Comparison of ENCODE assay signal across 8 mouse cellular contexts in genomic region chr6:4993600-4994160, GRCm38 (mm10).
A peak's percentile ranks its signal among the peaks of the same experiment; 100 is the strongest.
DNase-seq lines count a peak whose midpoint lies in the region; ATAC-seq lines count a peak whose summit lies in the region.

No protein-coding gene starts in this region.

- DNase-seq in heart, postnatal 10 days = no peak
- DNase-seq in embryo, embryonic 9.5 days (ENCODE audit: extremely low spot score) = peak; percentile 47
- DNase-seq in hindbrain, embryonic 11.5 days (ENCODE audit: low spot score) = peak; percentile 29
- no peak for DNase-seq in urinary bladder, adult 2 months (ENCODE audit: low spot score)
- no peak for DNase-seq in adipocyte (ENCODE audit: low spot score)
- no peak for DNase-seq in right cerebral cortex, adult 2 months (ENCODE audit: low spot score in 2 of 2)

- H3K27ac ChIP-seq in heart, embryonic 14.5 days (replicated peaks in 1 of 2; ENCODE audit: control insufficient read depth in 1 of 2, insufficient read depth in 1 of 2, low read depth in 2 of 2, low read length in 2 of 2) = 0 out of 4 replicates have a peak overlapping the region, but pooled peaks of 1 of the 2 experiments have one; percentile 12
- H3K27ac ChIP-seq in hindbrain, embryonic 11.5 days (ENCODE audit: low read depth, low read length) = peak overlapping the region; percentile 33
- H3K27ac ChIP-seq in midbrain, embryonic 13.5 days = no peak overlapping the region; the same call in 1 of the 2 replicates

- peak overlapping the region; percentile 31; the same call in 1 of the 2 replicates for H3K4me2 ChIP-seq in heart, embryonic 14.5 days (ENCODE audit: low read length)
- H3K4me2 ChIP-seq in hindbrain, embryonic 11.5 days (replicated peaks; ENCODE audit: low read depth, low read length) = 0 out of 2 replicates have a peak overlapping the region, but pooled peaks have one; percentile 9
- H3K4me2 ChIP-seq in midbrain, embryonic 13.5 days (replicated peaks) = peak overlapping the region; percentile 48

- no peaks in the 10 kb centered on the region for H3K36me3 ChIP-seq in heart, embryonic 14.5 days (ENCODE audit: control insufficient read depth, insufficient read depth, low read length)
- H3K36me3 ChIP-seq in hindbrain, embryonic 11.5 days (ENCODE audit: control insufficient read depth, insufficient read depth, low read length) = no peaks in the 10 kb centered on the region
- H3K36me3 ChIP-seq in midbrain, embryonic 13.5 days = no peaks in the 10 kb centered on the region

- H3K4me1 ChIP-seq in heart, embryonic 14.5 days (ENCODE audit: control insufficient read depth in 2 of 2, insufficient read depth in 2 of 2, low read length in 2 of 2) = peaks cover 11 to 18% of the 10 kb centered on the region in 2 experiments
- peaks cover 3% of the 10 kb centered on the region; the same call in 1 of the 2 replicates for H3K4me1 ChIP-seq in hindbrain, embryonic 11.5 days (replicated peaks; ENCODE audit: control insufficient read depth, insufficient read depth, low read length)
- peaks cover 20% of the 10 kb centered on the region for H3K4me1 ChIP-seq in midbrain, embryonic 13.5 days (replicated peaks)

- H3K4me3 ChIP-seq in heart, embryonic 14.5 days (ENCODE audit: control insufficient read depth in 1 of 2, insufficient read depth in 1 of 2, low read depth in 1 of 2, low read length in 2 of 2) = no peak overlapping the region
- H3K4me3 ChIP-seq in hindbrain, embryonic 11.5 days (ENCODE audit: low read depth, low read length) = no peak overlapping the region
- H3K4me3 ChIP-seq in midbrain, embryonic 13.5 days (replicated peaks) = peak overlapping the region; percentile 9; the same call in 1 of the 2 replicates

- ATAC-seq in heart, embryonic 14.5 days (ENCODE audit: insufficient number of reproducible peaks, insufficient read depth, low FRiP score, low read depth) = no peak
- ATAC-seq in hindbrain, embryonic 11.5 days (ENCODE audit: low FRiP score) = peak; percentile 70; the same call in 1 of the 2 replicates
- peak; percentile 83 for ATAC-seq in midbrain, embryonic 13.5 days

- intact Hi-C loops in heart, postnatal 10 days (cut with DNase I) = no loop called here

- 48% methylated on average over 15 of the region's 15 CpGs for WGBS in heart, embryonic 14.5 days
- 56% methylated on average over 15 of the region's 15 CpGs for WGBS in hindbrain, embryonic 11.5 days
- WGBS in midbrain, embryonic 13.5 days = 36% methylated on average over 15 of the region's 15 CpGs

- H3K27me3 ChIP-seq in heart, embryonic 14.5 days (ENCODE audit: control insufficient read depth, insufficient read depth, low read length) = no peaks in the 10 kb centered on the region
- H3K27me3 ChIP-seq in hindbrain, embryonic 11.5 days (ENCODE audit: control insufficient read depth, insufficient read depth, low read length) = no peaks in the 10 kb centered on the region
- no peaks in the 10 kb centered on the region for H3K27me3 ChIP-seq in midbrain, embryonic 13.5 days

- no peaks in the 10 kb centered on the region for H3K9me3 ChIP-seq in heart, embryonic 14.5 days (ENCODE audit: control insufficient read depth, low read length)
- H3K9me3 ChIP-seq in hindbrain, embryonic 11.5 days (ENCODE audit: control insufficient read depth, low read length) = no peaks in the 10 kb centered on the region
- no peaks in the 10 kb centered on the region for H3K9me3 ChIP-seq in midbrain, embryonic 13.5 days

- H3K9ac ChIP-seq in heart, embryonic 14.5 days (ENCODE audit: low read length) = peak overlapping the region; percentile 26; the same call in 1 of the 2 replicates
- no peak overlapping the region for H3K9ac ChIP-seq in hindbrain, embryonic 11.5 days (ENCODE audit: low read depth, low read length)
- no peak overlapping the region for H3K9ac ChIP-seq in midbrain, embryonic 13.5 days (replicated peaks)

Comparison
In these comparisons a context has a peak if more than half of its experiments do, and no peak if none do; other contexts are left out.
1. DNase-seq: peak in embryo, embryonic 9.5 days (single experiment) and hindbrain, embryonic 11.5 days (single experiment); none in heart, postnatal 10 days (0 of 2), urinary bladder, adult 2 months (single experiment), adipocyte (single experiment) and right cerebral cortex, adult 2 months (0 of 2).
2. Peak in every context shown above with its lines, with median percentiles within 50 percentile points of each other: H3K4me2 ChIP-seq.